In the genomic region with DNA sequence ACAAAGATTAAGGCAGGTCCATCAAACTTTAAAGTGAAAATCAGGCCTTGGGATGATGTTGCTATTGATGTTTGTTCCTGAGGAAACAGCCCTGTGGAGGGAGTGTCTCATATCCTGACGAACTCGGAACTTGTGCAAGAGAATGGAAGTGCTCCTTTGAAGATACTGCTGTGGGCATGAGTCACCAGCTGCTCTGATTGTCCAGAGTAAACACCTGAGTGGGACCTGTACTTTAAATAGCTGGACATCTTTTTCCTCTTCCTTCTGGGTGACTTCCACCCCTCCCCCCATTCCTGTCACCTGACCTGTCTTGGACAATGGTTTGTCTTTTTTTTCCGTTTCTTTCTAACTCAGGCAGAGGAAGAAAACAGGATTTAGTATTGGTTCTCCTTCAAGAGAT, we compare ENCODE assay signal across 12 mouse cellular contexts. TPM values are rescaled to one million over a fixed set of nuclear protein-coding genes. Genes with fewer than 3 reads are reported as not detected.
DNase-seq lines count a peak whose midpoint lies in the region; ATAC-seq and TF ChIP-seq lines count a peak whose summit lies in the region.
"Had no signal": no experiment of that assay in that cellular context is flagged by ENCODE, and none has a peak within 500 bp of the region (broad histone marks: within the 10 kb centered on the region; RNA-seq: fewer than 3 reads in every experiment).

No protein-coding gene starts in this region.

- no peak for TF ChIP-seq POLR2A in thymus, adult 2 months (IDR thresholded peaks at IDR 0.05; ENCODE audit: control insufficient read depth, extremely low read depth, insufficient read depth, low read length, poor library complexity)

- H3K4me1 ChIP-seq in kidney, embryonic 14.5 days (ENCODE audit: control insufficient read depth, insufficient read depth, low read length) = no peaks in the 10 kb centered on the region
- H3K4me1 ChIP-seq in heart, embryonic 14.5 days (ENCODE audit: control insufficient read depth in 2 of 2, insufficient read depth in 2 of 2, low read length in 2 of 2) = peaks cover 0 to 3% of the 10 kb centered on the region in 2 experiments; a peak in 1 of 4 replicates
- no peaks in the 10 kb centered on the region for H3K4me1 ChIP-seq in kidney, postnatal 0 days (replicated peaks; ENCODE audit: insufficient read depth, low read length)
- 0 out of 2 replicates have a peak, but pooled peaks cover 4% of the 10 kb centered on the region for H3K4me1 ChIP-seq in stomach, embryonic 16.5 days (ENCODE audit: control insufficient read depth, insufficient read depth, low read length)
- H3K4me1 ChIP-seq in thymus, adult 2 months (replicated peaks; ENCODE audit: control insufficient read depth, insufficient read depth, low read length) = no peaks in the 10 kb centered on the region
- H3K4me1 ChIP-seq: liver, embryonic 12.5 days; stomach, embryonic 15.5 days had no signal

- no peak for ATAC-seq in kidney, embryonic 14.5 days (ENCODE audit: low FRiP score, low TSS enrichment)
- peak; percentile 26; the same call in 1 of the 2 replicates for ATAC-seq in heart, embryonic 14.5 days (ENCODE audit: insufficient number of reproducible peaks, insufficient read depth, low FRiP score, low read depth)
- no peak for ATAC-seq in kidney, postnatal 0 days (replicated peaks; ENCODE audit: low FRiP score, low read depth)
- ATAC-seq in stomach, embryonic 16.5 days (ENCODE audit: insufficient read depth, low FRiP score) = peak; percentile 68; the same call in 1 of the 2 replicates
- ATAC-seq: liver, embryonic 12.5 days had no signal

- H3K4me3 ChIP-seq in kidney, embryonic 14.5 days (ENCODE audit: low read length) = no peak overlapping the region
- no peak overlapping the region for H3K4me3 ChIP-seq in heart, embryonic 14.5 days (ENCODE audit: control insufficient read depth in 1 of 2, insufficient read depth in 1 of 2, low read depth in 1 of 2, low read length in 2 of 2)
- no peak overlapping the region for H3K4me3 ChIP-seq in kidney, postnatal 0 days (replicated peaks; ENCODE audit: low read depth, low read length)
- H3K4me3 ChIP-seq in stomach, embryonic 16.5 days (replicated peaks; ENCODE audit: low read length) = no peak overlapping the region
- no peak overlapping the region for H3K4me3 ChIP-seq in thymus, adult 2 months (ENCODE audit: control insufficient read depth, insufficient read depth, low read length)
- H3K4me3 ChIP-seq: liver, embryonic 12.5 days; stomach, embryonic 15.5 days had no signal

- no peaks in the 10 kb centered on the region for H3K36me3 ChIP-seq in kidney, embryonic 14.5 days (ENCODE audit: control insufficient read depth, insufficient read depth, low read length)
- no peaks in the 10 kb centered on the region for H3K36me3 ChIP-seq in heart, embryonic 14.5 days (ENCODE audit: control insufficient read depth, insufficient read depth, low read length)
- no peaks in the 10 kb centered on the region for H3K36me3 ChIP-seq in kidney, postnatal 0 days (ENCODE audit: insufficient read depth, low read length)
- H3K36me3 ChIP-seq in stomach, embryonic 16.5 days (ENCODE audit: control insufficient read depth, insufficient read depth, low read length) = no peaks in the 10 kb centered on the region
- no peaks in the 10 kb centered on the region for H3K36me3 ChIP-seq in thymus, adult 2 months (ENCODE audit: control insufficient read depth, insufficient read depth, low read length)
- H3K36me3 ChIP-seq: liver, embryonic 12.5 days; stomach, embryonic 15.5 days had no signal

- 66% methylated on average over 3 of the region's 3 CpGs for WGBS in kidney, embryonic 14.5 days
- 55% methylated on average over 3 of the region's 3 CpGs for WGBS in heart, embryonic 14.5 days
- WGBS in kidney, postnatal 0 days = 56% methylated on average over 3 of the region's 3 CpGs
- 64% methylated on average over 3 of the region's 3 CpGs for WGBS in stomach, embryonic 16.5 days
- 98% methylated on average over 3 of the region's 3 CpGs for WGBS in thymus, adult 2 months

- no peak overlapping the region for H3K4me2 ChIP-seq in kidney, embryonic 14.5 days (replicated peaks; ENCODE audit: low read depth, low read length)
- no peak overlapping the region for H3K4me2 ChIP-seq in heart, embryonic 14.5 days (ENCODE audit: low read length)
- H3K4me2 ChIP-seq in kidney, postnatal 0 days (ENCODE audit: low read length) = no peak overlapping the region
- H3K4me2 ChIP-seq in stomach, embryonic 16.5 days (ENCODE audit: low read depth, low read length) = no peak overlapping the region
- H3K4me2 ChIP-seq: liver, embryonic 12.5 days; stomach, embryonic 15.5 days had no signal

- H3K27me3 ChIP-seq in kidney, embryonic 14.5 days (ENCODE audit: control insufficient read depth, insufficient read depth, low read length) = no peaks in the 10 kb centered on the region
- no peaks in the 10 kb centered on the region for H3K27me3 ChIP-seq in heart, embryonic 14.5 days (ENCODE audit: control insufficient read depth, insufficient read depth, low read length)
- no peaks in the 10 kb centered on the region for H3K27me3 ChIP-seq in kidney, postnatal 0 days (ENCODE audit: insufficient read depth, low read length)
- H3K27me3 ChIP-seq in stomach, embryonic 16.5 days (ENCODE audit: control insufficient read depth, insufficient read depth, low read length) = no peaks in the 10 kb centered on the region
- H3K27me3 ChIP-seq in thymus, adult 2 months (ENCODE audit: control insufficient read depth, insufficient read depth, low read length) = no peaks in the 10 kb centered on the region
- H3K27me3 ChIP-seq: liver, embryonic 12.5 days; stomach, embryonic 15.5 days had no signal

- DNase-seq in kidney, adult 11 months = peak; percentile 65
- peak; percentile 33 for DNase-seq in kidney, postnatal 0 days (ENCODE audit: low spot score)
- no peak for DNase-seq in thymus, adult 2 months
- DNase-seq in cerebellum, postnatal 10 days = no peak
- DNase-seq in left cerebral cortex, postnatal 25 days (ENCODE audit: low spot score in 2 of 2) = no peak
- DNase-seq: cerebellum, adult 18-20 months; right cerebral cortex, adult 18-20 months had no signal

- no peak overlapping the region; the same call in 1 of the 2 replicates for H3K27ac ChIP-seq in kidney, embryonic 14.5 days (ENCODE audit: low read depth, low read length)
- H3K27ac ChIP-seq in heart, embryonic 14.5 days (replicated peaks in 1 of 2; ENCODE audit: control insufficient read depth in 1 of 2, insufficient read depth in 1 of 2, low read depth in 2 of 2, low read length in 2 of 2) = peak overlapping the region in 1 of 2 experiments; percentile 73; a peak in 1 of 4 replicates
- no peak overlapping the region for H3K27ac ChIP-seq in kidney, postnatal 0 days
- no peak overlapping the region for H3K27ac ChIP-seq in stomach, embryonic 16.5 days (ENCODE audit: low read length)
- H3K27ac ChIP-seq in thymus, adult 2 months (ENCODE audit: control insufficient read depth, insufficient read depth, low read length) = no peak overlapping the region
- H3K27ac ChIP-seq: liver, embryonic 12.5 days; stomach, embryonic 15.5 days had no signal

- no peak for TF ChIP-seq CTCF in kidney, postnatal 0 days (IDR thresholded peaks at IDR 0.05; ENCODE audit: low read depth)
- TF ChIP-seq CTCF in thymus, adult 2 months (IDR thresholded peaks at IDR 0.05; ENCODE audit: borderline replicate concordance, control insufficient read depth, extremely low read depth, insufficient read depth, low read length, poor library complexity) = no peak

- intact Hi-C loops in left cerebral cortex, postnatal 25 days (cut with DNase I) = no loop called here

- H3K9ac ChIP-seq in kidney, embryonic 14.5 days (ENCODE audit: low read depth, low read length) = no peak overlapping the region
- H3K9ac ChIP-seq in heart, embryonic 14.5 days (ENCODE audit: low read length) = no peak overlapping the region
- no peak overlapping the region for H3K9ac ChIP-seq in kidney, postnatal 0 days (ENCODE audit: low read depth, low read length)
- H3K9ac ChIP-seq in stomach, embryonic 16.5 days (ENCODE audit: low read length) = no peak overlapping the region
- H3K9ac ChIP-seq: liver, embryonic 12.5 days; stomach, embryonic 15.5 days had no signal

- H3K9me3 ChIP-seq in kidney, embryonic 14.5 days (ENCODE audit: control insufficient read depth, low read length) = no peaks in the 10 kb centered on the region
- no peaks in the 10 kb centered on the region for H3K9me3 ChIP-seq in heart, embryonic 14.5 days (ENCODE audit: control insufficient read depth, low read length)
- no peaks in the 10 kb centered on the region for H3K9me3 ChIP-seq in kidney, postnatal 0 days (replicated peaks; ENCODE audit: low read length)
- no peaks in the 10 kb centered on the region for H3K9me3 ChIP-seq in stomach, embryonic 16.5 days (replicated peaks; ENCODE audit: control insufficient read depth, low read length)
- H3K9me3 ChIP-seq: liver, embryonic 12.5 days; stomach, embryonic 15.5 days had no signal

RNA-seq across cellular contexts. Expression of a gene that starts 13.2 kb away (rescaled TPM):
- polyA plus RNA-seq in kidney, embryonic 14.5 days (2014; fragmentation: Nextera tagmentation; extraction: Ambion mirVana) = 12.2 and 17.9 TPM in 2 replicates
- 8.5 and 9.6 TPM in 2 replicates for polyA plus RNA-seq in heart, embryonic 14.5 days (2014; fragmentation: Nextera tagmentation; extraction: Ambion mirVana)
- 7.0 and 8.7 TPM in 2 replicates for polyA plus RNA-seq in kidney, postnatal 0 days (2015; fragmentation: Nextera tagmentation; extraction: Ambion mirVana)
- polyA plus RNA-seq in stomach, embryonic 16.5 days (2015; fragmentation: Nextera tagmentation; extraction: Ambion mirVana) = 6.7 and 8.7 TPM in 2 replicates
- polyA plus RNA-seq in thymus, adult 2 months (2012; rRNA removed) = 2.0 and 2.3 TPM in 2 replicates
- total RNA-seq in left cerebral cortex, postnatal 25 days (2021) = 10 to 100 TPM; 90.2 to 93.0 TPM

RNA-seq across cellular contexts. Expression of a gene that starts 13.3 kb away (rescaled TPM):
- polyA plus RNA-seq in kidney, embryonic 14.5 days (2014; fragmentation: Nextera tagmentation; extraction: Ambion mirVana) = 48.4 and 51.9 TPM in 2 replicates
- polyA plus RNA-seq in heart, embryonic 14.5 days (2014; fragmentation: Nextera tagmentation; extraction: Ambion mirVana) = 32.1 and 37.5 TPM in 2 replicates
- polyA plus RNA-seq in kidney, postnatal 0 days (2015; fragmentation: Nextera tagmentation; extraction: Ambion mirVana) = 41.8 TPM in 2 replicates
- polyA plus RNA-seq in stomach, embryonic 16.5 days (2015; fragmentation: Nextera tagmentation; extraction: Ambion mirVana) = 28.7 and 30.9 TPM in 2 replicates
- 5.6 and 8.6 TPM in 2 replicates for polyA plus RNA-seq in thymus, adult 2 months (2012; rRNA removed)
- total RNA-seq in left cerebral cortex, postnatal 25 days (2021) = 10 to 100 TPM; 18.2 to 19.6 TPM

Comparison
In these comparisons a context has a peak if more than half of its experiments do, and no peak if none do; other contexts are left out.
1. DNase-seq: peak in kidney, adult 11 months (single experiment) and kidney, postnatal 0 days (single experiment); none in thymus, adult 2 months (single experiment), cerebellum, postnatal 10 days (0 of 2) and left cerebral cortex, postnatal 25 days (0 of 2).
2. ATAC-seq: peak in heart, embryonic 14.5 days (single experiment) and stomach, embryonic 16.5 days (single experiment); none in kidney, embryonic 14.5 days (single experiment) and kidney, postnatal 0 days (single experiment).